Mouse (Mus musculus) adrenal gland, adult 10 weeks (tissue): ENCODE data around the gene Tyrp1. TPM values are rescaled to one million over a fixed set of nuclear protein-coding genes. Genes with fewer than 3 reads are reported as not detected.

Source experiments
- polyA plus RNA-seq: library from polyadenylated mRNA; stranded (reverse); fragments of 350-450 nt; fragmentation: Illumina TruSeq; extraction: RNeasy Lipid Tissue Mini Kit (QIAGEN cat#74804); gene quantifications from one replicate; pipeline ENCODE4 v1.2.3, GENCODE M21; 2014; ENCODE audit warnings: low read depth, low replicate concordance

The Tyrp1 gene
- not detected for polyA plus RNA-seq

DNA sequence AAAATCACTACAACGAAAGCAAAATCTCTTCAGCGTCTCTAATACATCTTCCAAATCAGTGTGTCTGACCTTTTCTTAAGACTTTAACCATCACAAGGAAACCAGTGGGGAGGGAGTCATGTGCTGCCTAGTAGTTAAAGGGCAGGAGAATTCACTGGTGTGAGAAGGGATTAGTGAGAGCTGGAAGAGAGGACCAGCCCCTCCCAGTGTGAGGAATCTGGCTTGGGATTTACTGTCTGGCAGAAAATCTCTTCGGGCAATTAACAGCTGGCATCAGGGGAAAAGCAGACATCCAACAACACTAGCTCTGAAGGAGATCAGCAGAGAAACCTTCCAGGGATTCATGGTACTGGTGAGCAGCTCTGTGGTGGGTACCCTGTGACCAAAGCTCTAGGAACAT lies at the start of gene Tyrp1:
Tyrp1 (plus strand) TSS at position 74 of the 400 bp plus-strand sequence.

Other genes with a start within 250 kb of the Tyrp1 start
- 14.1 TPM for gene Lurap1l, start 76.5 kb downstream of the Tyrp1 start, polyA plus RNA-seq